Mouse (Mus musculus) urinary bladder, postnatal 10 days (tissue): ENCODE measurements around the gene Cep112.

ENCODE experiments used
- DNase-seq: peaks from one replicate; pipeline ENCODE4 v3.0.0; 2022; ENCODE audit warnings: low spot score

Gene Cep112

DNA sequence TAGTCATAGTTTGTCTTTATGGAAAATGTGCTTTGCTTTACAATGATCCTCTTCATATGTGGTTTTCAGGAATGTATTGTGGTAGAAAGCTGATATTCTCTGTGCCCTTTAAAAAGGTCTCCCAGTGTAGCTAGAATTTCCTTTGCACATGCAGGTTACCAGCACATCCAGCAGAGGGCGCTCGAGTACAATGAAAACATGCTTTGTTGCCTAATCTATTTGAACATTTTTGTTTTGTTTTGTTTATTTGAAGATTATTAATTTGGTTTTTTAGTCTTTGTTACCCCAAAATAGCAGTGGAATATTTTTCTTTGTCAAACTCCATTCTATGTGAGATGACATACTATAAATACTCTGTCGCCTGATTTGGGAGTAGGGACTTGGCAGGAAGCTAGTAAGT lies 24.8 kb downstream of the Cep112 start:
- peak; percentile 39 for DNase-seq

DNA sequence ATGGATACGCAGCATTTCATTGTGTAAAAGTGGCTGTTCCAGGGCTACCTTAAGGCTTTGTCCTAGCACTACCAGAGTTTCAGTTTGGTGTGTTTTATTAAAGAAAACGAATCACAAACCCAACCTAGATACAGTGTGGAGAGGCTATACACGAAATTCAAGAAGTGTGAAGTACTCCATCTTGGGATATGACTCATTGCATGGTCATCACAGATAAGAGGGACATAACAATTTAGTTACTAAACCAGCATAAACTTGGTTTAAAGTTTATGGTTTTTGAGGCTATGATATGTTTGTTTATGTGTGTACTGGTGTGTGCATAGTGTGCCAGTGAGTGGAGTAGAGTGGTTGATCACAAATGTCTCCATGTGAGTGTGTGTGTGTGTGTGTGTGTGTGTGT lies 34.6 kb downstream of the Cep112 start:
- DNase-seq = no peak

DNA sequence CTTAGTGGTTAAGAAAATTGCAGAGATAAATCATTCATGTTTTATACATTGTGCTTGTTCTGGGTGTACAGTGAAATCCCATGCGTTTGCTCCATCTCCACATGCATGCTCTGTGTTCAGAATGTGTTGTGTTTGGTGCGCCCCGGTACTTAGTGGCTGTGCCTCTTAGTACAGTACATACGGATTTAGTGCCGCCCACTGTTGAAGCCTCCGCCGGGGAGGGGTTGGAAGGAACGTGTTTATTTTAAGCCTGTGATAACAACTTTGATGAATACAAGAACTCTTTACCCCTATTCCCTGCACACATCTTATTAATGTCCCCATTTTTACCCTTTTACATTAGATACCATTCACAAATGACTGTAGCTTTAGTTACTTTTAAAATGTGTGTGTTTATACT lies 39.1 kb downstream of the Cep112 start:
- no peak for DNase-seq

GRCm38 (mm10) chr11:108464715-108465301 lies 39.8 kb downstream of the Cep112 start:
- DNase-seq = no peak

GRCm38 (mm10) chr11:108475738-108476137 lies 50.7 kb downstream of the Cep112 start:
- DNase-seq = no peak

DNA sequence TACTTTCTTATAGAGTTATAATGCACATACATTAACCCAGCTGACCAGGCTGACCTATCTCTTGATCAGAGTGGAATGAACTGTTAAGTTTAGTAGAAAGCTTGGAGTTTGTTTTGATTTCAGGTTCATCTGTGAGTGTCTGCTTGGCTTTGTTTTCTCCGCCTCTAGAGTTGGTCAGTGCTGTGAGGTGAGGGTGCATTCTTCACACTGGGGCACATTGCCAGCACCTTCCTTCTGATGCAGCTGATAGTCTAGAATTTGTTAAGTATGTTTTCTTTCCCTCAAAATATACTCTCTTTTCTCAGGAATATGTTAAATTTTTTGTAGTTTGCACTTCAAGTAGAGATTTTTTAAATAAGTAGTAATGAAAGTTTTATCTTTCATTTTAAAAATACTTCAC lies 51.2 kb downstream of the Cep112 start:
- no peak for DNase-seq

DNA sequence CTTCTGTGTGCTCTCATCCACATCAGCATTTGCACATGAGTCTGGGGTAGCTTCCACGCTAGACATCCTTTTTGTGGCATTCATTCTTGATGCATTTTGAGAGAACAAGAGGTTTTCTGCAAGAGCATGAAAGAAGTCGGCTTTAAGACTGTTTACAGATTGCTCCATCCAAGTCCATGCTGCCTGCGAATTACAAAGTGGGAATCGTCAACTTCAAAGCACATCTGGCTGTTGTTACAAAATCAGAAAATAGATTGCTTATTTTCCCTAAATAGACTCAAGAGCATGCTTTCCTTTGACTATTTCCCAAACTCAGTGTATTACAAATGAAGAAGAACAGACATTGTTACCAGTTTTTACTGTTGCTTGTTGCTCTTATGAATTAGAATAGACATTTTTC lies 59.0 kb downstream of the Cep112 start:
- no peak for DNase-seq

DNA sequence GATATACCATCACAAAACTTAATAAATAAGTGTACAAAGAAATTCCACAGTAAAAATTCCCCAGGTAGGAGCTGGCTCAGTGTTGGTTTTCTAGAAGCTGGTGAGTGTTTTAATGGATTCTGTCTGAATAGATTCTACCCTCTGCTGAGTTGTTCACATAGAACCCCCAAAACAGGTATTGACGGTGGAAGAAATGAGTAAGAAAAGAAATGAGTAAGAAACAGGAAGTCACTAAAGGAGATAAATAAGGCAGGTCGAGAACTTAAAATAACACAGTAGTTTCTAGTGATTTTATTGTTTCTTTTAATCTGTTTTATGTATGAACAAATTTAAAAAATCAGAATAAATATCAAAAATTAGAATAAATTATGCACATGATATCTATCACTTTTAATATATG lies 63.3 kb downstream of the Cep112 start:
- no peak for DNase-seq

GRCm38 (mm10) chr11:108489863-108490262 lies 64.9 kb downstream of the Cep112 start:
- DNase-seq = no peak

DNA sequence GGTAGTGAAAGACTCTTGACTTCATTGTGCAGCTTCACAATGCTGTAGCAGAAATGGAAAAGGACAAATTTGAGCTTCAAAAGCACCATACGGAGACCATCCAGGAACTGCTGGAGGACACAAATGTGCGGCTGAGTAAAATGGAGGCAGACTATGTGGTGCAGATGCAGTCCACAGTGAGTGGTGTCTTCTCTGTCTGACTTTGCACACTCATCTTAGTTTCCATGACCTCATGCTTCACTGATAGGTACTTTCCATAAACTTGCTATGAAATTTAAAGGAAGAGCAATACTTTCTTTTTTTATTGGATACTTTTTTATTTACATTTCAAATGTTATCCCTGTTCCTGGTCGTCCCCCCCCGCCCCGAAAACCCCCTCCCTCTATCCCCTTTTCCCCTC lies 83.2 kb downstream of the Cep112 start:
- DNase-seq = no peak

- no peak for DNase-seq
Observed at GRCm38 (mm10) chr11:108527725-108528363, 102.9 kb downstream of the Cep112 start.

GRCm38 (mm10) chr11:108532901-108533300 lies 107.9 kb downstream of the Cep112 start:
- no peak for DNase-seq

GRCm38 (mm10) chr11:108534014-108534413 lies 109.0 kb downstream of the Cep112 start:
- DNase-seq = no peak

DNA sequence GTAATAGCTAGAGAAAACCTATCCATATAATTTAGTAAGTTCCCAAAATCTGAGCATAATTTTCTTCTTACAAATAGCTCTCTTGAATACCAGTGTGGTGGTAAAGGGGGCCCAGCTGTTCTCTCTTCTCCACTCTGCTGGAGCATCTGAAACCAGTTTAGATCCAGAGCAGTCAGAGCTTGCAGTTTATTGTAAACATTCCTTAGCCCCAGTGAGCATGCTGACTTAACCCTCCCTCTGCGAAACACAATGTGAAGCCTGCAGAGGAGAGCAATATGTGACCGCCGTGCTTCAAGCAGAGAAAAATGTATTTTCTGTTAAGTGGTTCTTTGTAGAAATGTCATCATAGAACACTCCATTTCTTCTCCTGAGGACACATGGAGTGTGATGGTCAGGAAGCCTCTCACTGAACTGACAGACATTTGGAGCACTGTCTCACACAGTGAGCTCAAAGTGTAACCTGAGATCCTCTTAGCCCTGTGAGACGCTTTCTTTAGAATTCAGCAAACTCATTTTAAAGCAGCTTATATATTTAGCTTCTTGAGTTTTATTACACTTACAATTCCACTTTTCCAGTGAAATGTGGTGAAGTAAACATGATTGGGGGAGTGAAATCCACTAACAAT lies 128.1 kb downstream of the Cep112 start:
- DNase-seq = no peak

DNA sequence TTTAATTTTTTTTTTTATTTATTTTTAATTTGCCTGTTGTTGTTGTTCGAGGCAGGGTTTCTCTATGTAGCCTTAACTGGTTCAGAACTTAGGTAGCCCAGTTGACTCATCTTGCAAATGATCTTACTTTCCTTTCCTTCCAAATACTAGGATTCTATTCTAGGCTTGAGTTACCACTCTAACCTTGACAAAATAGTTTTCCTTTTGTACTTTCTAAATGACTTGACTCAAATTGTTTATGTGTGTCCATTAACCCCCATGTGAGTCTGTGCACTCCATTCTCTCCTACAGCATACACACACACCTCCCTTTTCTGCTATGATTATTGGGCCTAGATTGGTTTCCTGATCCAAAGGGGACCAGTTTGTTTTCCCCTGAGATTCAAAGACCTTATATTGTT lies 128.9 kb downstream of the Cep112 start:
- no peak for DNase-seq

DNA sequence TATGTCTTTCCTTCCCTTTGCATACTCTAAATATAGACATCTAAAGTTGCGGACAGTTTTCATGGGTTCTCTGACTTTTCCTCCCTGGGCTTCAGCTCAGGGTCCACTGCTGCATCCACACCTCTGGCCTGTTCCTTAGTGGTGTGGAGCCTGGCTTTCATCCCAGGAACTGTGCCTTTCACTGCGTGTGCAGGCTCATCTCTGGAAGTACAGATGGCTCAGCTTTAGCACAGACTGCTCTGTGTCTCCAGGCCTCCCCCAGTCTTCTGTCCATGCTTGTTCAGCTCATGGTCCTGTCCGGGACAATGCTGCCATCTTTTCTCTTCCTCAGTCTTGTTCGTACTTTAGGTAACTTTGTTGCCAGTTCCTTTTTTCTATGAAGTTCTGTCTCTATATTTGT lies 133.6 kb downstream of the Cep112 start:
- no peak for DNase-seq

- no peak for DNase-seq
Observed at GRCm38 (mm10) chr11:108559506-108559905, 134.5 kb downstream of the Cep112 start.

DNA sequence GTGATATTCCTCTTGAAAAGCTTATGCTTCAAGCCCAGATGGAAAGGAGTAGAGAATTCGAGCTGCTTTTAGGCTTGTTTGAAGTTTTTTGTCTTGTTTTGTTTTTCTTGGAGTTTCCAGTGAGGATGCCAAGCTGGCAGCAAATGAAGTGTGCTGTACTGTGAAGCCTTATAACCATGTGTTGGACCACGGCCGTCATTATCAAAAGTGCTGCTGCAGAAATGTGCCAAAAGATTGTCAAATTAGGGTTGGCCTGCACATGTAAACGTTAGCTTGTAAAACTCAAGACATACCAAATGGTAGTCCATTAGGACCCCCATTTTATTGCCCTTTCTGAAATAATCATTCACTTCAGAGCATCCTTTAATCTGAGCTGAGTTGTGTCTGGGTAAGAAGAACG lies 137.1 kb downstream of the Cep112 start:
- no peak for DNase-seq

GRCm38 (mm10) chr11:108586551-108587184 lies 161.7 kb downstream of the Cep112 start:
- DNase-seq = no peak

- DNase-seq = no peak
Observed at GRCm38 (mm10) chr11:108593207-108593958, 168.4 kb downstream of the Cep112 start.

- DNase-seq = no peak
Observed at GRCm38 (mm10) chr11:108593959-108594579, 169.1 kb downstream of the Cep112 start.

DNA sequence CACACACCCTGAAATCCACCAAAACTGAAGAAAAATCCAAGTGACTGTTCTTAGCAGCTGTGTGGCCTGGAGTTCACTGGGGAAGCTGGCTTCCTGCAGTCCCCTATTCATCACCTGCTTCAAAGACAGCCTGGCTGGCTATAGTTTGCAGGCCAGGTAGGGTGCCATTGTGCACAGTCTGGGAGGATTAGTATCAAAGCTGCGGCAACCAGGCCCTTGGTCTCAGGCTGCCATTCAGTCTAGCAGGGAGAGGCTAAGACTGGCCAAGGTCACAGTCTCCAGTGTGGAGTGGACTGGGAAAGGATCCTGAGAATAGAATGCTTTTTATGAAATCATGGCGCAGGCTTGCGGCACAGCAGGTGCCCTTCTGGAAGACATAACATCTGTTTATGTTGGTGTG lies 180.3 kb downstream of the Cep112 start:
- DNase-seq = no peak
